Mouse (Mus musculus) right cerebral cortex, adult 2 months (tissue): ENCODE data around the gene 4931423N10Rik.
"Not testable (repeated sequence)": the region's sequence is repeated elsewhere in the genome, so short reads cannot be mapped to it uniquely, and the experiment has no call there.

Experiments
- DNase-seq, 2 experiments: peaks; one replicate each; pipeline ENCODE4 v3.0.0; 2021 to 2022; ENCODE audit warnings: low spot score in 2 of 2

4931423N10Rik gene

DNA sequence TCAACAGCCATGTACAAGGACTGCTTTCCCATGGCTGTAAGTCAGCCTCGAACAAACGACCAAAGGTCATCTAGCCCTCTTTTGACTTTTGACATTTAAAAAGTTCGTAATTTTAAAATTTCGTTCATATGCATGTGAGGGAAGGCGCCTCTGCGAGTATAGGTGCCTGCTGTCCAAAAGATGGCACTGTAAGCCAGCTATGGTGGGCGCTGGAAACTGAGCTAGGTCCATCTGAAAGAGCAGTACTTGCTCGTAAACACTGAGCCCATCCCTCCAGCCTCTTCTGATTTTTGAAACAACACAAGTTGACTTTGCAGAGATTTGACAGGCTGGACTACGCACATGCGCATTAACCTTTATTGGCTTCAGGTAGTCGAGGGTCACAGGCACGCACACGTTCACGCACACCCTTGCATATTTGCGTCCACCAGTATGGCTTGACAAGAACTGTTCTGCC lies at the start of gene 4931423N10Rik:
Gene 4931423N10Rik (plus strand): TSS at position 407 of the 457 bp plus-strand sequence.
- no peak for DNase-seq

DNA sequence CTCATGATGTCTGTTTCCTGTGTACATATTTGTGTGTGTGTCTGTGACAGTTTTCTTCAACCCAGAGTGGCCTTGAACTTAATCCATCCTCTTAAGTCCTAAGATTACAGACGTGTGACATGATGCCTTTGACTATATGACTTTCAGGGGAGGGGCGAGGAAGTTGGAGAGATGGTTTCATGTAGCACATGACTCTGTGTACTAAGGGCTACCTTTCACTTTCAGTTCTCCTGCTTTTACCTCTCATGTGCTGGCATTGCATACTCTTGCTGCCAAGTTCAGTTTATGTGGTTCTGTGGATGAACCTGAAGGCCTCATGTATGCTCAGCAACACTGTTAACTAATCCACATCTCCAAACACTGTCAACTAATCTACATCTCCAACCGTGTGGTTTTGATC lies 35.0 kb upstream of the 4931423N10Rik start:
- no peak for DNase-seq

DNA sequence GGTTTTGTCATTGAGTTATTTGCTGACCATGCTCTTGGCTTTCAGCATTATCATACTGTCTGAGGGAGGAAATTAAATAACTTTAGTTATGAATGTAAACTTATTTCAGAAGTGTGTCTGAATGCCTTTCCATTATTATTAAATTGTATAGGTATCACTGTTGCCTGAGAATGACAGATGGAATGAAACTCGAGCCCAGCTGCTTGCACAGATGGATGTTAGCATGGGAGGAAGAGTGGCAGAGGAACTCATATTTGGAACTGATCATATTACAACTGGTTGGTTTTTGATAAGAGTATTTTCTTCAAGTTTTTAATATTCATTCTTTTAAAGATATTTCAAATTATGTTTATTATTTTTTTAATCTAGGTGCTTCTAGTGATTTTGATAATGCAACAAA lies 12.9 kb upstream of the 4931423N10Rik start:
- no peak for DNase-seq

DNA sequence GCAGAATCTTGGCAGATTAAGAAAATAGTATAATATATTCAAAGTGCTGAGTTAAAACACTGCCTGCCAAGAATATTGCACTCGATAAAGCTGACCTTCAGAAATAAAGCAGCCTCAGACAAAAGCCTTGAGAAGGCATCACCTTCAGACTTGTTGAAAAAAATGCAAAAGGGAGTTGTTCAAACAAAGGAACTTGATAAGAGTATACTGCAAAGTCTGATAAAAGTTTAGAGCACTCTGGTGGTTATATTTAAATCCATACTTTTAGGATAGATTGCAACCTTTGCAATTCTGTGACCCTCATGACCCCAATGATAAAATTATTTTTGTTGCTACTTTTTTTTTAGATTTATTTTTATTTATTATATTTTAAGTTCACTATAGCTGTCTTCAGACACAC lies 6.2 kb upstream of the 4931423N10Rik start:
- no peak for DNase-seq

DNA sequence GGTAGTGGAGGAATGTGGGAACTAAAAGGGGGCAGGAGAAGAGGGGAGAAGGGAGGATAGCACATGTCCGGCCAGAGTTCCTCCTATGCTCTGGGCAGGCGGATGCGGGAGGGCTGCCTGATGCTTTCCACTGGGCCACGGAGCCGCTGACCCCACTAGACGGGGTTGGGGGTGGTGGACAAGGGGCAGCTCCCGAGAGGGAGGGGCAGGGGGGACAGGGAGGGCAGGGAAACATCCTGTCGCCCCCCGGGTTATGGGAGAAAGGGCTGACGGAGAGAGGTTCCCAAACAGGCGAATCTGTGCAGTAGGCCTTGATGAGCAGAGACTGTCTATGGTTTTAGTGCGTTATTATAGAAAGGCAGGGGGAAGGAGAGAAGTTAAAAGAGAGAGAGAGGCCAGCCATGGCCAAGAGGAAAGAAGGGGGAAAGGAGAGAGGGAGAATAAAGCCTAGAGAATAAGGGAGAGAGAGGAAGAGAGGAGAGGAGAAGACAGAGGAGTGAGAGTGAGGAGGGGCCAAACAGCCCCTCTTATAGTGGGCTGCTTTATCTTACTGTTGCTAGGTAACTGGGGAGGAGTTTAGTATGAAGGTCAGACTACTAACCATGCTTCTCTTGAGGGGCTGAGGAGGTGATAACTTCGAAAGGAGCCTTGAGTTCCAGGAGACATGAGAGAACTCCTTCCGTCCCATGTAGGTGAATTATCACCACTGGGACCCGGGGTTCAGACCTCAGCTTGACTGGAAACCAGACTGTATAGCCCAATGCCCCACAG lies 4.2 kb upstream of the 4931423N10Rik start:
- DNase-seq, result no peak

DNA sequence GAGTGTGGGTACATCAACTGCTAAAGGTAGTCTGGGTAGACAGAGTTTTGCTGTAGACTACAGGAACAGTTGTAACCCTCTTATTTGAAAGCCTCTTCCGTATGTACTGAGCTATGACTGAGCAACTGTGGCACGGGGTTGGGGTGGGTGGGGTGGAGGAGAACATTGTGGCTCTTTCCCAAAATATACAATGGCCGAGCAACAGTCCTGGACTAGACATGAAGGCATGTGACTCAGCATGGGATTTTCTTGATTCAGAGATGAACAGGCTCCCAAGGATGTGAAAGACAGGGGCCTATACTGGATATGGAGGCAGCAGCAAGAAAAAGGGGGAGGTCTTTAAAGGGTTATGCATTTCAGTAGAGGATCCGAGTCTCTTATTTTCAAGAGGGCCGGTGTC lies 6.4 kb downstream of the 4931423N10Rik start:
- no peak for DNase-seq

DNA sequence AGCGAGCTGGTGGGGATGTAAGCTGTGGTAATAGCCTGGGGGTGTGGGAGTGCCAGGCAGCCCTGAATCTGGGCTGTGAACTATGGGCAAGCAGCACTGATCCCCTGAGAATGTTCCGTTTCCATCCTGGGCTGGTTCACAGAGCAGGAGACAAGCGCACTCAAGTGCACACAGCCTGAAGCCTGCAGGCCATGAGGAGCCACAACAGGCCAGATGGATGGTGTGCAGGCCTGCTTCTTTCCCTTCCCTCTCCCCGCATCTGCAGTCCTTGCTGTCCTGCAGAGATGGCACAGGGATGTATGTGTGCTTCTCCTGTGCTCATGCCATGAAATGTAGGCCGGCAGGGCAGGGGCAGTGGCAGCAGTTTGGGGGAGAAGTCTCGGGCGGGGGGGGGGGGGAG lies 17.9 kb downstream of the 4931423N10Rik start:
- no peak for DNase-seq

DNA sequence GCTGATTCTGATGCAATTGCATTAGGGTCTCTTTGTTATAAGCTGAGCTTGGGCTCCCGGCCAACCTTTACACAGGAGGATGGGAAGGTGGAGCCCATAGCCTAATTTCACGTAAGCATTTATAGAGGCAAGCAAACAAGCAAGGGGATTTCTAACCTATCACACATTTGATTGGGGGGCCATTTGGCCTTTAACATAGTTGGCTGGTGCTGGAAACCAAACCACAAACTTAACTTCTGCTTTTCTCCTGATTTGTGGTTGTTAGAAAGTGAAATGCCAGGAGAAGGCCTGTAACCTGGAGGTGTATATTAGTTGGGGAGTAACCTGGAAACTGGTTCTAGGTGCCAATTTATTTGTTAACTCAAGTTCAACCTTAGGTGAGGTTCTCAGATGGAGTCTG lies 21.2 kb downstream of the 4931423N10Rik start:
- DNase-seq, result no peak

DNA sequence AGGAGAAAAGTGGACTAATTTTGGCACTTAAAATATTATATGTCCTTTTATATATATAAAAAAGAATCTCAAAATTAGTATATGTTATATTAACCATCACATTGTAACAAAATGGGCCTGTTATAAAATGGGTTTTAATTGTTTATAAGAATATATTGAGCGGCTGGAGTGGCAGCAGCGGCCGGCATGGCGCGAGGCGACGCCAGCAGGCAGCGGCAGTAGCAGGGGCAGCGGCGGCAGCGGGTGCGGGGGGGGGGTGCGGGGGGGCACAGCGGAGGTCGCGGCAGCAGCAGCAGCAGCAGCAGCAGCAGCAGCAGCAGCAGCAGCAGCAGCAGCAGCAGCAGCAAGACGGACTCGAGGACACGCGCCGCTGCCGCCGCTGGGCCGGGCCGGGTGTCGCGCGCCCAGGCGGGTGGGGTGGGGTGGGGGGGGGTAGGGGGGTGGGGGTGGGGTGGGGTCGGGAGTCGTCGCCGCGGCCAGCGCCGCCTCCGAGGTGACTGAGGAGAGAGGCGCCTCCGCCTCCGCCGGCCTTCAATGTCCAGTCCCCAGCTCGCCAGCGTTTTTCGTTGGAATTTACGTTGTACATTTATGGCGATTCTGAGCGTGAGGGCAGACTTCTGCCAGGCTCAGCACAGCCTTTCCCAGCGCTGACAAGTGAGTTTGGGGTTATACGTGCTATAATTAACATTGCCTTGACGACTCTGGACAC lies 26.9 kb downstream of the 4931423N10Rik start:
- DNase-seq, result no peak

DNA sequence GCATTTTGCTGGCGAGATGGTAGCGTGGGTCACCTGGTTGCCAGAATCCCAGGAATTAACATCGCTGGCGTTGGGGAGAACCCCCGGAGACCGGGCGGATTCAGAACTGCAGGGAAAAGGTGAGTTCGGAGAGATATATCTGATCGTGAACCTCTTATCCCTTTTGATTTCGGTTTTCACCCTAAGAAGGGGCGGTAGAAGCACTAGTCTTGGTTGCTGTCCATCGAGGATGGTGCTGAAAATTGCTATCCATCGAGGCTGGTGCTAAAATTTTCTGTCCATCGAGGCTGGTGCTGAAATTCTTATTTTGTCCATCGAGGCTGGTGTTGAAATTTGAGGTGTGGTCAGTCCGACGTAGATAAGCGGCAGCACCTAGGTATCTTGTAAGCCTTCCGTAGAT lies 83.7 kb downstream of the 4931423N10Rik start:
- DNase-seq, result not testable (repeated sequence)

DNA sequence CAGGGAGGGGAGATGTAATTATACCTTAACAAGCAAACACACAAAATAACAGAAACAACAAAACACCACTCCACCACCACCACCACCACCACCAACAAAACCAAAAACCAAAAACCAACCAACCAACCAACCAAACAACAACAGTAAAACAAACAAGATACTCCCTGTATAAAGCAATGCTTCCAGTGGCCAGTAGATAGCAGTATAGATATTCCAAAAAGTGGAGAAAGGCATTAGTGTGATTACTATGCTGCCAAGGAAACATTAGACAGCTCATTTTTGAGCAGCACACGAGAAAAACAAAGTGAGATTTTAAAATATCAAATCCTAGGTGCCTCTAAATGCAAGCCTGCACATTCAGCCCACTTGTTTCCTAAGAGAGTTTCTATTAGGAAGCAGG lies 107.6 kb downstream of the 4931423N10Rik start:
- peak in 1 of 2 experiments; percentile 3 for DNase-seq
